Mouse (Mus musculus) cerebellum, adult 2 months (tissue): Measurements from ENCODE around the gene Zbtb16.

Source experiments
- CTCF ChIP-seq: fragments of 200-500 bp; IDR thresholded peaks from 2 replicates; pipeline ENCODE4 v1.5.1; 2011; ENCODE audit warnings: low read depth, mild to moderate bottlenecking, control low read depth, low read length, moderate library complexity, borderline replicate concordance; ENCODE audit not compliant: insufficient read depth
- POLR2A ChIP-seq: fragments of 200-500 bp; IDR thresholded peaks from 2 replicates; pipeline ENCODE4 v1.6.1; 2011; ENCODE audit warnings: low read length, control low read depth, borderline replicate concordance; ENCODE audit not compliant: insufficient read depth

DNA sequence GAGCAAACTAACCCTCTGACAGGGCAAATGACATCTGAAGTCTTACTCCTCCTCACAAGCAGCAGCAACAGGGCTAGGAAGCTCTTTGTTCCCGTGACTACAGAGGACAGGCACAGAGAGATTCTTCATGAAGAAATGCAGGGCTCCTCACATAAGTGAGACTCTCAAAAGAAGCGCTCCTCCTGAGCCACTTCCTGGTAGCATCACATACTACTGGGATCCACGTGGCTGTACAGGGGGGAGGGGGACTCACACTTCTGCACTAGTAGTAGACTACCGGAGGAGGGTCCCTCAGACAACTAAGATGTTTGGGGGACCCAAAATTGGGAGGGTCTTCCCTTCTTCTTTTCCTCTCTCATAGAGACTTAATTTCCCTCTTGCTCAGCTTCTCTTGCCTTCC is 139.7 kb downstream of the Zbtb16 start:
- TF ChIP-seq POLR2A (no peak), CTCF (no peak)
